Mouse (Mus musculus) stomach, embryonic 15.5 days (tissue): ENCODE results near the gene Vamp4. TPM values are rescaled to one million over a fixed set of nuclear protein-coding genes. Genes with fewer than 3 reads are reported as not detected.
"Not testable (repeated sequence)": the region's sequence is repeated elsewhere in the genome, so short reads cannot be mapped to it uniquely, and the experiment has no call there.

ENCODE experiments used
- ATAC-seq: fragments of 200-750 bp; cut with Nextera tagmentation; 2 replicates; pipeline ENCODE4 v1.8.0; 2017; ENCODE audit warnings: low read depth, moderate number of reproducible peaks, moderate TSS enrichment; ENCODE audit not compliant: insufficient read depth, low FRiP score
- H3K27ac ChIP-seq: fragments of 300-500 bp; sonication (generic); 2 replicates; pipeline ENCODE4 v1.5.1; 2015; ENCODE audit warnings: mild to moderate bottlenecking, inconsistent platforms
- H3K27me3 ChIP-seq: fragments of 300-500 bp; sonication (generic); replicated peaks from 2 replicates; pipeline ENCODE4 v1.6.1; 2015; ENCODE audit warnings: inconsistent platforms
- H3K36me3 ChIP-seq: fragments of 300-500 bp; sonication (generic); 2 replicates; pipeline ENCODE4 v1.6.1; 2015; ENCODE audit warnings: inconsistent platforms
- H3K4me1 ChIP-seq: fragments of 300-500 bp; sonication (generic); 2 replicates; pipeline ENCODE4 v1.6.1; 2015; ENCODE audit warnings: inconsistent platforms
- H3K4me2 ChIP-seq: fragments of 300-500 bp; sonication (generic); 2 replicates; pipeline ENCODE4 v1.6.1; 2015; ENCODE audit warnings: mild to moderate bottlenecking, inconsistent platforms
- H3K4me3 ChIP-seq: fragments of 300-500 bp; sonication (generic); replicated peaks from 2 replicates; pipeline ENCODE4 v1.5.1; 2015; ENCODE audit warnings: inconsistent platforms
- H3K9ac ChIP-seq: fragments of 300-500 bp; sonication (generic); 2 replicates; pipeline ENCODE4 v1.6.1; 2015; ENCODE audit warnings: inconsistent platforms
- H3K9me3 ChIP-seq: fragments of 300-500 bp; sonication (generic); 2 replicates; pipeline ENCODE4 v1.6.1; 2016; ENCODE audit warnings: inconsistent platforms
- WGBS: fragments of 180-500 bp; shearing (Covaris S2); methylation state at CpG from one replicate; pipeline ENCODE4 v1.1.7; 2015; 5-methylcytosine and 5-hydroxymethylcytosine counted together
- polyA plus RNA-seq: library from polyadenylated mRNA; unstranded; fragments of >200 nt; fragmentation: Nextera tagmentation; extraction: Ambion mirVana; gene quantifications from 2 replicates; pipeline ENCODE4 v1.2.1, GENCODE M21; 2015

The Vamp4 gene
- polyA plus RNA-seq, 1 experiment from 2014 or later: 53.1 TPM

DNA sequence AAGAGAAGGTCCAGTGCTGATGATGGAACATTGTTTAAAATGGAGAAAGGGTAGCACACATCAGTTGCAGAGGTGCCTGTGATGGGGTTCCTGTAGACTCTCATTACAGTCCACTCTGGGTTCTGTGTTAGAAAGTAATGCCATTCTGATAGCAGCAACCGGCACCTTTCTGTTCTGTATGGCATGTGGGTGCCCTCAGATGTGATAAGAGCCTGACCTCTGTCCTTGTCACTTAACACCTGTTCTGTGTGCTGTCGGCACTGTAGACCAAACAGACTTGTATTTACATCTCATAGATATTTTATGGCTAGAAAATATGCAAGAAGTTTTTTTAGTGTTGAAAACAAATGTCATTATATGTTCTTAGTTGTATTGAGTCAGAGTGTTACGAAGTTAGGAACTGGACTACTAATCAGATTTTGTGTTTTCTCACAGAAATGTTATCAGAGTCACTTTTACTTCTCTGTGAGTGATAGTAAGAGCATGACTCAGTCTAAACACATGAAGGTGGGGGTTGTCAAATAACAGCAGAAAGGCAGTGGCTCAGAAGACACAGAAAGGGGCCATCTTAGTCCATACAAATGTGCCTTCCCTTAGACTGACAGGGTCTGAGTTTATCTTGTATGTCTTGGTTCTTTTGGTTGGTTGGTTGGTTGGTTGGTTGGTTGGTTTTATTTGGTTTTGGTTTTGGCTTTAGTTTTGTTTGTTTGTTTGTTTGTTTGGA, 27.2 kb downstream of the Vamp4 start:
- no peak overlapping the region for H3K4me2 ChIP-seq
- no peak overlapping the region for H3K27ac ChIP-seq
- 56% methylated on average over 3 of the region's 3 CpGs for WGBS
- H3K9ac ChIP-seq: no peak overlapping the region
- no peak overlapping the region for H3K4me3 ChIP-seq
- H3K36me3 ChIP-seq: peaks cover 5% of the 10 kb centered on the region; the same call in 1 of the 2 replicates
- H3K27me3 ChIP-seq: no peaks in the 10 kb centered on the region
- H3K9me3 ChIP-seq: no peaks in the 10 kb centered on the region
- no peak for ATAC-seq
- no peaks in the 10 kb centered on the region for H3K4me1 ChIP-seq

DNA sequence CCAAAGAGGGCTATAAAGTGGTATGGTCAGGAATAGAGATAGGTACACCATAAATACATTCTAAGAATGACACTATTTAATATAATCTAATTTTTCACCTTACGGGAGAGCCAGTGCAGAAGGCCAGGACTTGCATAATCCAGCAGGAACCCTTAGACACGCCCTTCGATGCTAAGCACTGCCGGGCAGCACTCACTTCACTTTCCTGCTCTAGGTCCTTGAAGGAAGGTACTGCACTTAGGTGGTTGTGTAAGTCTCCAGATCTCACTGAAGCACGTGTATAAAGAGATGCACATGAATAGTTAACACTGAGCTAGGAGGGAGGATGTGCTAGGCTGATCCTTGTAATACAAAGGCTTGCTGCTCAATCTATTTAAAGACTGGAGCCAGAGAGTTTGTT, 29.3 kb downstream of the Vamp4 start:
- Histone ChIP-seq H3K9me3 (no peaks in the 10 kb centered on the region), H3K4me2 (no peak overlapping the region), H3K4me3 (no peak overlapping the region), H3K27ac (no peak overlapping the region), H3K27me3 (no peaks in the 10 kb centered on the region), H3K36me3 (peaks cover 5% of the 10 kb centered on the region; the same call in 1 of the 2 replicates), H3K4me1 (no peaks in the 10 kb centered on the region), H3K9ac (no peak overlapping the region)
- ATAC-seq: no peak
- 89% methylated on average over 5 of the region's 5 CpGs for WGBS

GRCm38 (mm10) chr1:162601288-162601687, 31.0 kb downstream of the Vamp4 start:
- no peak overlapping the region for H3K4me3 ChIP-seq
- H3K36me3 ChIP-seq: peaks cover 5% of the 10 kb centered on the region; the same call in 1 of the 2 replicates
- no peak overlapping the region for H3K27ac ChIP-seq
- no peak overlapping the region for H3K9ac ChIP-seq
- H3K4me1 ChIP-seq: no peaks in the 10 kb centered on the region
- 66% methylated on average over 4 of the region's 4 CpGs for WGBS
- no peaks in the 10 kb centered on the region for H3K9me3 ChIP-seq
- H3K4me2 ChIP-seq: no peak overlapping the region
- no peaks in the 10 kb centered on the region for H3K27me3 ChIP-seq
- ATAC-seq: no peak

- WGBS: 25% methylated on average over 1 of the region's 1 CpGs
- Histone ChIP-seq H3K9ac (no peak overlapping the region), H3K27me3 (no peaks in the 10 kb centered on the region), H3K4me3 (no peak overlapping the region), H3K4me2 (no peak overlapping the region), H3K36me3 (no peaks in the 10 kb centered on the region), H3K4me1 (no peaks in the 10 kb centered on the region), H3K9me3 (no peaks in the 10 kb centered on the region), H3K27ac (no peak overlapping the region)
- no peak for ATAC-seq
Measured at GRCm38 (mm10) chr1:162608127-162608526, 37.8 kb downstream of the Vamp4 start.

- no peaks in the 10 kb centered on the region for H3K9me3 ChIP-seq
- H3K4me2 ChIP-seq: no peak overlapping the region
- no peak overlapping the region for H3K27ac ChIP-seq
- H3K27me3 ChIP-seq: no peaks in the 10 kb centered on the region
- H3K36me3 ChIP-seq: no peaks in the 10 kb centered on the region
- H3K9ac ChIP-seq: no peak overlapping the region
- no peaks in the 10 kb centered on the region for H3K4me1 ChIP-seq
- H3K4me3 ChIP-seq: no peak overlapping the region
- ATAC-seq: no peak
- 40% methylated on average over 9 of the region's 9 CpGs for WGBS
Measured at GRCm38 (mm10) chr1:162609633-162610250, 39.4 kb downstream of the Vamp4 start.

DNA sequence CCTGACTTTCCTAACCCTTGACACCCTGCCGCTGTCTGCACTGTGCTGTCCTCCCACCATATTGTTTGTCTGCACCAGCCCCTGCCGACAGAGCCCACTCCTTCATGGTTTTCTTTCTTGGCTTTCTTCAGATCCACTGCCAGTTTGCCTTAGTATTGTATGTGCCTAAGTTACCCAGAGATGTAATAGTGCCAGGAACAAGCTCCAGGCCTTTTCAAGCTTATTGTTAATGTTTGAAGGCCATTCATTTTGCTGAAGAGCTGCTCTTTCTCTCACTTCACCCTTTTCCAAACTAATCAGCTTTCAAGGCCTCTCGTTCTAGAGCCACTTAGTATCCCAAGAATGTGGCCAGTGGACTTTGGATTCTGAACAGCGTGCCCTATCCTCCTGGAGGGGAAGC, 40.9 kb downstream of the Vamp4 start:
- no peaks in the 10 kb centered on the region for H3K9me3 ChIP-seq
- no peaks in the 10 kb centered on the region for H3K4me1 ChIP-seq
- no peak overlapping the region for H3K27ac ChIP-seq
- no peak overlapping the region for H3K4me3 ChIP-seq
- no peak for ATAC-seq
- no peak overlapping the region for H3K9ac ChIP-seq
- no peak overlapping the region for H3K4me2 ChIP-seq
- H3K36me3 ChIP-seq: no peaks in the 10 kb centered on the region
- 73% methylated on average over 4 of the region's 4 CpGs for WGBS
- H3K27me3 ChIP-seq: no peaks in the 10 kb centered on the region

- H3K4me2 ChIP-seq: no peak overlapping the region
- no peaks in the 10 kb centered on the region for H3K36me3 ChIP-seq
- H3K4me1 ChIP-seq: no peaks in the 10 kb centered on the region
- no peak overlapping the region for H3K9ac ChIP-seq
- H3K27ac ChIP-seq: no peak overlapping the region
- no peaks in the 10 kb centered on the region for H3K27me3 ChIP-seq
- H3K9me3 ChIP-seq: no peaks in the 10 kb centered on the region
- WGBS: 82% methylated on average over 1 of the region's 1 CpGs
- H3K4me3 ChIP-seq: no peak overlapping the region
- ATAC-seq: no peak
Measured at GRCm38 (mm10) chr1:162615511-162615910, 45.2 kb downstream of the Vamp4 start.

DNA sequence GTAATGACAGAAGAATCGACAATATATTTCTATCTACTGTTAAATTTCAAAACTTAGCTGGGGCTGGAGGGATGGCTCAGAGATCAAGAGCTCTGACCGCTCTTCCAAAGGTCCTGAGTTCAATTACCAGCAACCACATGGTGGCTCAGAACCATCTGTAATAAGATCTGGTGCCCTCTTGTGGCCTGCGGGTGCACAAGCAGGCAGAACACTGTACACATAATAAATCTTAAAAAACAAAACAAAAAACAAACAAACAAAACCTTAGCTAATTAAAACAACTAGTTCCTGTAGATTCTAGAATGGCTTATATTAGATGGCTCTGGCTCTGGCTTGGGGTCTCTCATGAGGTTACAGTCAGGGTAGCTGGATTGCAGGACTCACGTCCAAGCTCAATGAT, 50.2 kb downstream of the Vamp4 start:
- 69% methylated on average over 4 of the region's 4 CpGs for WGBS
- Histone ChIP-seq H3K27me3 (no peaks in the 10 kb centered on the region), H3K9ac (no peak overlapping the region), H3K36me3 (no peaks in the 10 kb centered on the region), H3K4me3 (no peak overlapping the region), H3K27ac (no peak overlapping the region), H3K9me3 (no peaks in the 10 kb centered on the region), H3K4me1 (no peaks in the 10 kb centered on the region), H3K4me2 (no peak overlapping the region)
- ATAC-seq: no peak

DNA sequence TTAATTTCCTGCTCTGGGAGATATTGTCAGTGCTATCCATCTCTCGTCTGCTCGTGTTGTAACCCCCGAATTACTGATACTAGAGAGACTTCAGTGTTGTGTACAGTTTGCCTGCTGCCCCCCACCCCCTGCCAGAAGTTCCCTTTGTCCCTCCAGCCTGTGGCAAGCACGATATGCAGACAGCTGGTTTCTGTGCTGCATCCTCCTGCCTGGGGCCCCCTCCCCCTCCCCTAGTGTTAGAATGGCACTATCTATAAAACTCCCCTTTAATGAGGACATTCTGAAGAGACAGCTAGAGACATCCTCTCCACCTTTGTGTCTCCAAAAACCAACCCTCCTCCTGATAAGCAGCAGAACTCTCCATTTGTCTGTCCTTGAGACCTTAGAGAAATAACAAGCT, 53.6 kb downstream of the Vamp4 start:
- Histone ChIP-seq H3K27ac (no peak overlapping the region), H3K27me3 (no peaks in the 10 kb centered on the region), H3K4me2 (no peak overlapping the region), H3K4me1 (no peaks in the 10 kb centered on the region), H3K36me3 (no peaks in the 10 kb centered on the region), H3K4me3 (no peak overlapping the region), H3K9ac (no peak overlapping the region), H3K9me3 (no peaks in the 10 kb centered on the region)
- ATAC-seq: no peak
- 28% methylated on average over 4 of the region's 4 CpGs for WGBS

GRCm38 (mm10) chr1:162625229-162625628, 54.9 kb downstream of the Vamp4 start:
- Histone ChIP-seq H3K4me3 (no peak overlapping the region), H3K4me1 (no peaks in the 10 kb centered on the region), H3K36me3 (no peaks in the 10 kb centered on the region), H3K9ac (no peak overlapping the region), H3K27me3 (no peaks in the 10 kb centered on the region), H3K27ac (no peak overlapping the region), H3K4me2 (no peak overlapping the region), H3K9me3 (no peaks in the 10 kb centered on the region)
- no peak for ATAC-seq
- WGBS: 47% methylated on average over 7 of the region's 7 CpGs

GRCm38 (mm10) chr1:162627821-162628220, 57.5 kb downstream of the Vamp4 start:
- not testable (repeated sequence) for H3K4me1 ChIP-seq, H3K36me3 ChIP-seq, H3K4me3 ChIP-seq, H3K9ac ChIP-seq, H3K27ac ChIP-seq, ATAC-seq, H3K27me3 ChIP-seq, H3K9me3 ChIP-seq, H3K4me2 ChIP-seq
- WGBS: 77% methylated on average over 4 of the region's 4 CpGs

GRCm38 (mm10) chr1:162628326-162628725, 58.0 kb downstream of the Vamp4 start:
- H3K9me3 ChIP-seq, H3K4me3 ChIP-seq, ATAC-seq, H3K27ac ChIP-seq, H3K27me3 ChIP-seq, H3K36me3 ChIP-seq, H3K4me2 ChIP-seq, H3K4me1 ChIP-seq, H3K9ac ChIP-seq: not testable (repeated sequence)
- WGBS: 93% methylated on average over 15 of the region's 15 CpGs
